Mouse (Mus musculus) stomach, adult 2 months (tissue): ENCODE data around the gene Mbnl1. TPM values are rescaled to one million over a fixed set of nuclear protein-coding genes. Genes with fewer than 3 reads are reported as not detected.

Experiments used
- polyA plus RNA-seq: library from polyadenylated mRNA; depleted of rRNA; stranded (reverse); fragments of >200 nt; gene quantifications from 2 replicates; pipeline ENCODE4 v1.2.3, GENCODE M21; 2012; rRNA removed

Mbnl1 gene
- 13.1 and 16.9 TPM in 2 replicates for polyA plus RNA-seq

GRCm38 (mm10) chr3:60472681-60473177, at the start of gene Mbnl1:
Gene Mbnl1 (plus strand): TSS chr3:60472830.

